Mouse (Mus musculus) cerebellum, adult 2 months (tissue): ENCODE measurements at regions not wholly inside any gene's neighbourhood (a gene's known extent, or its start where the extent isn't known, plus 50 kb on each side); places are given as distances from the start of the nearest gene placed in this dataset.

Experiments
- CTCF ChIP-seq: fragments of 200-500 bp; IDR thresholded peaks from 2 replicates; pipeline ENCODE4 v1.5.1; 2011; ENCODE audit warnings: low read depth, mild to moderate bottlenecking, control low read depth, low read length, moderate library complexity, borderline replicate concordance; ENCODE audit not compliant: insufficient read depth
- POLR2A ChIP-seq: fragments of 200-500 bp; IDR thresholded peaks from 2 replicates; pipeline ENCODE4 v1.6.1; 2011; ENCODE audit warnings: low read length, control low read depth, borderline replicate concordance; ENCODE audit not compliant: insufficient read depth

- TF ChIP-seq POLR2A (no peak), CTCF (no peak)
Observed at GRCm38 (mm10) chr8:92115479-92116267, 241.8 kb upstream of the Irx5 start.
